Mouse (Mus musculus): ENCODE results near the gene Cracr2b.

The Cracr2b gene

GRCm38 (mm10) chr7:141460391-141461113, at the start of gene Cracr2b:
Cracr2b (plus strand) TSS chr7:141461094.
- no peak for DNase-seq (ENCODE audit: low read depth)

GRCm38 (mm10) chr7:141411667-141412066, 49.2 kb upstream of the Cracr2b start:
- no peak for DNase-seq (ENCODE audit: low read depth)

- DNase-seq (ENCODE audit: low read depth) = no peak
These were observed 47.6 kb upstream of the Cracr2b start for GRCm38 (mm10) chr7:141413331-141413730.

DNA sequence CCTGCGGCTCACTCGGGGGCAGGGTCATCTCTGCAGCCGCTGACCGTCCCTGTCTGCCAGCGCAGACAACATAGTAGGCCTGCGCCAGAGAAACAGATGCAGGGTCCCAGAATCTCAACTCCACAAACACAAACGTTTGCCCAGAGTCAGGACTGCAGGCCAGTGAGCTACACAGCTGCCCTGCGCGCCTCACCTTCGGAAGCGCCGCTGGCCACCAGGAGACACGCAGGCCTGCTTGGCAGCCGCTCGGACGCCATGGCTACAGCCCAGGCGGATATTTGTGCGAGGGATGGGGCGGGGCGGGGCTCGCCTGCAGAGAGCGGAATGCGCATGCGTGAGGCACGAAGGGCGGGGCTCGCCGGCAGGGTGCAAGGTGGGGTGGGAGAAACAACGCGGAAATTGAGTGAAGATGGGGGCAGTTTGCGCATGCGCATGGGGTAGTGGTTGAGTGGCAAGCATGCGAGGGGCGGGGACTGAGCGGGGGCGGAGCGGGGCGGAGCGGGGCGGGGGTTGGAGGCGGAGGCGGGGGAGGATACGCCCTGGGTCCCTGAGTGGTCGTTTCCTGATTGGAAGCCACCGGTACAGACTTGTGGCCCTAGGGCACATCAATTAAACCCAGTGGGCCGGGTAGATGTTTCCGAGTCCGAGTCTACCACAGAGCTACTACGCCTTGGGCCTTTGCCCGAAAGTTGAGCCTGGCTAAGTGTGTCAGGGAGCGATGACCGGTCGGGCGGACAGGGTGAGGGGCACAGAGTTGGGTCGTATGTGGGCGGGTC, 46.9 kb upstream of the Cracr2b start, which contains the start of gene Gatd1:
Gene Gatd1, minus strand, starts transcription at position 328 of the 776 bp plus-strand sequence.
- peak; percentile 100 for DNase-seq (ENCODE audit: low read depth)

DNA sequence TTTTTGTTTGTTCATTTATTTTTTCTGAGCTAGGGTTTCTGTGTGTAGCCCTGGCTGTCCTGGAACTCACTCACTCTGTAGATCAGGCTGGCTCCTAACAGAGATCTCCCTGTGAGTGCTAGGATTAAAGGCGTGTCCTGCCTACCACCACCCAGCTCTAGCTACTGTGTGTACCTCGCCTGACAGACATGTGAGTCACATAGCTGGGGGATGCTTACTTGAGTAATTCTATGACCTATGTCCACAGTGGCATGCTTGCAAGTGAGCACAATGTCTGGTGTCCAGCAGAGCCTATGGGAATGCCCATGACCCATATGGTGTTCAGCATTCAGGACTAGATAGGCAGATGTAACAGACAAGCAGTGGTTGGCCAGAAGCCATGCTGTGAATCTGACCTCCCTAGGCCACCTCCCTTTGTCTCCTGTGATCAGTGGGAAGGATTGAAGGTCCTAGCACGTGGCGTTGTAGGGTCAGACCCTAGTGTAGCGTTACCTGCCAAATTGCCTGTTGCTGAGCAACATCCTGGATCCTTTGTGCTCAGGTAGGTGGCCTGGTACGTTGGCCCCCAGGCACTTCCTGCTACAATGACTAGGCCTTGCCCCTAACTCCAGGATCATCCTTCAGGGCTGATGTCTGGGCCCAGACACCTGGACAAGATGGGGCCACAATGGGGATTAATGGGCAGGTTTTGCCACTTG, 44.6 kb upstream of the Cracr2b start:
- DNase-seq (ENCODE audit: low read depth) = no peak

- no peak for DNase-seq (ENCODE audit: low read depth)
These were observed 42.9 kb upstream of the Cracr2b start for GRCm38 (mm10) chr7:141417731-141418681.

DNA sequence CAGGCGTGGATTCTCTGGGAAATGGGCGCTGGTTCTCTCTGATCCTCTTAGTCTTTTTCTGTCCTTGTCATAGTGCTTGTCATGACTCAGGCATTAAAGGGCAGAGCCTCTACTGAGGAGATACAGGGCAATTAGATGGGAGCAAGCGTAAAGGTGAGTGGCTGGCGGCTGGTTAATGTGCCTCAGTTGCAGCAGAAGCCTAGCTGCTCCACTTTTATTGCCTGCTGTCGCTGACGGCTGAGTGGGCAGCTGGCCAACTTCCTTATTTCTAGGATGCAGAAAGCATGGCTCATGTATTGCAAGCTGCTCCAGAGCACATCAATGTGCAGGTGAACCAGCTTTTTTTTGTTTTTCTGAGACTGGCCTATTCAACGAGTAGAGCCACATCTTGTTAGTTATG, 41.9 kb upstream of the Cracr2b start:
- DNase-seq (ENCODE audit: low read depth) = no peak

DNA sequence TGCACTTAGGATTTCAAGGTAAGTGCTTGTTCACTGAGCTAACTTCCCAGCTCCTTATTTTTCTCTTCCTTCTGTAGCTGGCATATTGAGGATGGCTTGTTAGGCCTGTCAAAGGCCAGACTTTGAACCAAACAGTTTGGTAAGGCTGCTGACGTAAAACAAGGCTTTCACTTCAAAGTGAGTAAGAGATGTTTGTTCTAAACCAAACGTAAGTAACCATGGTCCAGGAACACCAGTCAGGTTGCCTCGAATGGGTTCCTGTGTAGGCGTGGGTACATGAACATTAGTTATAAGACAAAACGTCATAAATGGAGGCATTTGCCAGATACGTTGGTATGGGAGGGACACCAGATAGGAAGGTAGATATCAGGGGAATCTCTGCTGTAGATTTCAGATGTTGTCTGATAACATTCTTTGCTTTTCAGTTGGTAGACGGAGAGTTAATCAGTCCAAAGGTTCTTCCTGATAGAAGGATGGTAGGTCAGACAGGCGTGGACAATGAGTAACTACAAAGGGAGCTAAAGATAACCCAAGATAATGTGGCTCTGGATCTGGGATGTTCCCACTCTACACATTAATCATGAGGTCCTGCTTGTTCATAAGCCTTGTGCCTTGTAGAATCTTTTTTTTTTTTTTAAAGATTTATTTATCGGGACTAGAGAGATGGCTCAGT, 40.7 kb upstream of the Cracr2b start:
- DNase-seq (ENCODE audit: low read depth) = no peak

DNA sequence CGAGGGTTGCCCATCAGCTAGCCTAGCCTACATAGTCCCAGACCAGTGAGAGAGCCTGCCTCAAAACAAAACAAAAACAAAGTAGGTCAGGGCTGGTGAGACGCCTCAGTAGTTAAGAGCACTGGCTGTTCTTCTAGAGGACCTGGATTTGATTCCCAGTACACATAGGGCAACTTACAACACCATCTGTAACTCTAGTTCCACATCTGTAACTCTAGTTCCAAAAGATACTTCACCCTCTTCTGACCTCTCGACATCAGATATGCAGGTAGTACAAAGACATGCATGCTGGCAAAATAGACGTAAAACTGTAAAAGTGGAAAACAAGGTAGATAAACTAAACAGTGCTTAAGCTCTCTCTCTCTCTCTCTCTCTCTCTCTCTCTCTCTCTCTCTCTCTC, 37.1 kb upstream of the Cracr2b start:
- no peak for DNase-seq (ENCODE audit: low read depth)

DNA sequence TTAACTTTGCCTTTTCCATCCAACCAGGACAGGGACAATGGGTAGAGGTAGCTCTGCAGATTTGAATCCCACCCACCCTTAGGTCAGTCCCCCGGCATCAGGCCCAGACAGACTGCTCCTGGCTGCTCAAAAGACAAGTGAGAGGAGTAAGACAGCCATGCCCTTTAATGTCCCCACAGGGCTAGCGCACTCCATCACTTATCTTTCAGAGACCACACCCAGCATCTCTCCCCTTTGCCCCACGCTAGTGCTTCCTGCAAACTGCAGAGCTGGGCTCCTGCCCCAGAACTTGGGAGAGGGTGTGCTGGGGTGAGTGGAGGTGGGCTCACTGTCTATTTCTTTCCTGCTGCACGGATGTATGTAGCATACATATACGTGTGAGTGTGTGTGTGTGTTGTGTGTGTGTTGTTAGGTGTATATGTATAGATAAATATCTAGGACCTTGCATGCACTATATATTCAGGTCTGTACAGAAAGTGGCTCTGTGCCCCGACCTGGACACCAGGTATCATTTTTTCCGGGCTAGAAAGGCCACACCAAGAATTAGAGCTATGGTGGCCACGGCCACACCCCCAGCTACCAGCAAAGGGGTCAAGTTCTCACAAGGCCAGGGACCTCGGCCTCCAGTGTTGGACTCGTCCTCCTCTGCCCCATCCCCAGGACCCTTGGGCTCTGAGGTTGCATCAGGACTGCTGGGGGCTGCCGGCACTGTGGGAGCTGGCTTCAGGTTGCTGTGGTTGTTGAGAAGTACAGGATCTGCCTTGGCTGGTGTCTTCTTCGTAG, 33.8 kb upstream of the Cracr2b start:
- DNase-seq (ENCODE audit: low read depth) = no peak

DNA sequence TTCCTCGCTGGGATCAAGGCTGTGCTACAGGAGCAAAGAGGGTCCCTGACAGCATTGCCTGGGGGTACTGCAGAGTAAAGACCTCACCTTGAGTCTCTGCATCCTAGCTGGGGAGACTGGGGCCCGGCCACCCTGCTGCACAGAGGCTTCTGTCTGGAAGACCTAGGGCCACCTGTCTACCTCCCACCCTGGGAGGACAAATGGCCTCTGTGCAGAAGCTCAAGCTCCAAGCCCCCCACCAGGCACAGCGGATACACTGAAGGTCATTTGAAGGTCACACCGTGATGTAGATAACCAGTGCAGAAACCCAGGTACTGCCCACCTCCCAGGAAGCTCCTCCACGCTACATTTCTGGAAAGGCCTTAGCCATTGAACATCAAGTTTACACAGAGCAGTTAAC, 32.2 kb upstream of the Cracr2b start:
- DNase-seq (ENCODE audit: low read depth) = no peak

DNA sequence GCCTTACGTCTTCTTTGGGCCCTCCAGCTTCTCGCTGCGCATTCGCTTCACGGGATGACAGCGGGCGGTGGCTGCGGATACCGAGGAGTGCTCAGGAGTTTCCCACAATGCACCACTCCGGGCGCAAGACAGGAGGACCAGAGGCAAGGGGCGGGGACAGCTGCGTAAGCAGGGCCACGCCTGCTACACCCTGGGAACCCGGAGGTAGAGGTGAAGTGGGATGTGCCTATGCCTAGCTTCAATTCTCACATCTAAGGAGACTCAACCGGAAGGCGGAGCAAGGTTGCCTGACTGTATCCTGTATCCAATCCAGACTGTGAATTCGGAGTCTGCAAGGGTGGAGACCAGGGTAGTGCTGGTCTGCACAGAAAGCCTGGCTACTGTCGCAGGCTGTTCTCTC, 31.6 kb upstream of the Cracr2b start, which contains the start of gene Cend1:
Gene Cend1, minus strand, starts transcription at position 182 of the 400 bp plus-strand sequence.
- DNase-seq (ENCODE audit: low read depth) = no peak

- no peak for DNase-seq (ENCODE audit: low read depth)
These were observed 30.9 kb upstream of the Cracr2b start for GRCm38 (mm10) chr7:141429840-141430584.

DNA sequence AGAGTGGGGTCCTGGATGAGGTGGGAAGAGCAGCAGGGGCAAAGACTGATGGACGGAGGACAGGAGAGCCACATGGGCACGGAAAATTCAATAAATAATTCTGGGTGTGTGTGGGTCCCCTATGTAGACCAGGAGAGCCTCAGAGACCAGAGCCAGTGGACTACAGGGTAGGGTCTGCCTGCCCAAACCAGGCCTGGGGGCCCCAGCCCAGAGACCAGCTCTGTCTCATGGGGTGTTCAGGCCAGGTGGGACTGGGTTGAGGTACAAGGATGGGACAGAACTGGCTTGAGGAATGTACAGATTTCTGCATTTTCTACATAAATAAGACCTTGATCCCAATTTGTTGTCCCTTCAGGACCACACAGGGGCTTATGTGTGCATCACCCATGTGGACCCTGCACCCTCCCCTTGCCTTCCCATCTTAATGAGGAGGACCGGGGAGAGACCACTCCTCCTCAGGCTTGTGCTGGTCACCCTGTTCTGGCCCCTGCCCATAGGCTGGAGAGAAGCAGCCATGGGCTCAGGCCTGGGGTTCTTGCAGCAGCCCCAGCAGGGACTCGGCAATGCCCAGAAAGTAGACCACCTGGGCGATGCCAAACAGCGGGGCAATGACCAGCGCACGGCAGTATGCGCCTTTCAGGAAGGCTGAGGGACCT, 30.2 kb upstream of the Cracr2b start:
- no peak for DNase-seq (ENCODE audit: low read depth)

GRCm38 (mm10) chr7:141431434-141432185, 29.3 kb upstream of the Cracr2b start:
- no peak for DNase-seq (ENCODE audit: low read depth)

DNA sequence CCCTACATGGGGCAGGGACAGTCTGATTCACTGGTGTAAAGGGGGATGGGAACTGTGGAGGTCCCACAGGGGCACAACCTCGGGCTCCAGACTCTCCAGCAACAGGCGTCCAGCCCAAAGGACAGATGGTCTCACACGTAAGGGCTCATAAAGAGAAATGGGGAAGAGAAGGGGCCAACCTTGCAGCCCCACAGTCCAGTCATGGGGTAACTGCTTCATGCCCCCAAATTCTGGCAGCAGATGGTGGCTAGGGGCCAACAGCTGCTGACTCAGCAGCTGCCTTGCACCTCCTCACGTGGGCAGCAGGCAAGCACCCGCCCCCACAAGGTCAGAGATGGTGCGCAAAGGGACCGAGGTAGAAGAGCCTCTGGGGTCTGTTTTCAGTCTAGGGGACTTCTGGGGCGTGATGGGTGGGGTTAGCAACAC, 28.7 kb upstream of the Cracr2b start:
- no peak for DNase-seq (ENCODE audit: low read depth)

- DNase-seq (ENCODE audit: low read depth) = no peak
These were observed 28.0 kb upstream of the Cracr2b start for GRCm38 (mm10) chr7:141432741-141433516.

Measured in c-Kit-positive CD71-negative TER-119-negative erythroid progenitor cells, embryonic 14.5 days (primary cell).